Mouse (Mus musculus) forebrain, embryonic 14.5 days (tissue): Measurements from ENCODE around the gene Nek1. TPM values are rescaled to one million over a fixed set of nuclear protein-coding genes. Genes with fewer than 3 reads are reported as not detected.

ENCODE experiments used
- ATAC-seq: fragments of 200-750 bp; cut with Nextera tagmentation; 2 replicates; pipeline ENCODE4 v1.8.0; 2017; ENCODE audit warnings: mild to moderate bottlenecking, moderate library complexity
- DNase-seq: peaks from one replicate; pipeline ENCODE4 v3.0.0-alpha.2; 2015; ENCODE audit warnings: low spot score
- H3K27ac ChIP-seq: fragments of 300-500 bp; sonication (generic); 2 replicates; pipeline ENCODE4 v1.5.1; 2014; ENCODE audit warnings: low read depth, mild to moderate bottlenecking, control low read depth, low read length, moderate library complexity
- H3K27me3 ChIP-seq: fragments of 300-500 bp; sonication (generic); replicated peaks from 2 replicates; pipeline ENCODE4 v1.6.1; 2014; ENCODE audit warnings: low read length, control low read depth, mixed read lengths; ENCODE audit not compliant: control insufficient read depth, insufficient read depth
- H3K36me3 ChIP-seq: fragments of 300-500 bp; sonication (generic); 2 replicates; pipeline ENCODE4 v1.6.1; 2014; ENCODE audit warnings: low read length, control low read depth; ENCODE audit not compliant: control insufficient read depth, insufficient read depth
- H3K4me1 ChIP-seq: fragments of 300-500 bp; sonication (generic); 2 replicates; pipeline ENCODE4 v1.6.1; 2014; ENCODE audit warnings: antibody characterized with exemption, low read length, control low read depth; ENCODE audit not compliant: control insufficient read depth, insufficient read depth
- H3K4me2 ChIP-seq: fragments of 300-500 bp; sonication (generic); 2 replicates; pipeline ENCODE4 v1.6.1; 2014; ENCODE audit warnings: mild to moderate bottlenecking, control low read depth, low read length
- H3K4me3 ChIP-seq: fragments of 300-500 bp; sonication (generic); 2 replicates; pipeline ENCODE4 v1.5.1; 2014; ENCODE audit warnings: low read depth, low read length, control low read depth
- H3K9ac ChIP-seq: fragments of 300-500 bp; sonication (generic); 2 replicates; pipeline ENCODE4 v1.6.1; 2014; ENCODE audit warnings: mild to moderate bottlenecking, low read length, control low read depth, moderate library complexity
- H3K9me3 ChIP-seq: fragments of 300-500 bp; sonication (generic); replicated peaks from 2 replicates; pipeline ENCODE4 v1.6.1; 2016; ENCODE audit warnings: low read length, control low read depth, mixed read lengths; ENCODE audit not compliant: control insufficient read depth
- WGBS: fragments of 180-500 bp; shearing (Covaris S2); extraction: QIAGEN DNeasy Blood & Tissue Kit; methylation state at CpG from one replicate; pipeline ENCODE4 v1.1.7; 2014; 5-methylcytosine and 5-hydroxymethylcytosine counted together
- polyA plus RNA-seq: library from polyadenylated mRNA; unstranded; fragments of >200 nt; fragmentation: Nextera tagmentation; extraction: Ambion mirVana; gene quantifications from 2 replicates; pipeline ENCODE4 v1.2.1, GENCODE M21; 2014

The Nek1 gene
- 19.9 and 25.2 TPM in 2 replicates for polyA plus RNA-seq

GRCm38 (mm10) chr8:60992910-60993638, at the start of gene Nek1:
TSS of gene Nek1 (plus strand) at chr8:60993195.
- H3K4me3 ChIP-seq: peak within 1 kb of the TSS; percentile 87
- no peaks in the 10 kb centered on the region for H3K36me3 ChIP-seq
- H3K9me3 ChIP-seq: no peaks in the 10 kb centered on the region
- H3K4me2 ChIP-seq: peak within 1 kb of the TSS; percentile 62
- H3K9ac ChIP-seq: peak within 1 kb of the TSS; percentile 79
- H3K27ac ChIP-seq: peak within 1 kb of the TSS; percentile 84
- DNase-seq: peak; percentile 98
- WGBS: under 1% methylated on average over 56 of the region's 57 CpGs
- ATAC-seq: peak; percentile 96
- H3K27me3 ChIP-seq: no peaks in the 10 kb centered on the region
- H3K4me1 ChIP-seq: peaks cover 5% of the 10 kb centered on the region; the same call in 1 of the 2 replicates

DNA sequence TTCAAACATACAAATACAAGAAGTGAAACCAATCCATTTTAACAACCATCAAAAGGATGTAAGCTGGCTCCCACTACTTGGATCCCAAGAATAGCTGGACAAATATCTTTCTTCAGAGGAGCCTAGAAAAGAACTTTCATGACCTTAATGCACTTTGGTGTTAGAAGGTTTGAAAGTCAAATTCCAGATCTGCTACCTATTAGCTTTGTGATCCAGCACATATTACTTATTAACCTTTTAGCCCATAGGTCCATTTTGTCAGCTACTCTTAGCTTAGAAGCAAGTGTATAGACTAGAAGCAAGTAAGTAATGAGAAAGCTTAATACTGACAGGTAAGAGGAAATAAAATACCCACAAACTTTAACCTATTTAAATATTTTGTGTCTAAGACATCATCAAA, 45.5 kb upstream of the Nek1 start:
- ATAC-seq: no peak
- Histone ChIP-seq H3K4me1 (peaks cover 9% of the 10 kb centered on the region), H3K9me3 (no peaks in the 10 kb centered on the region), H3K9ac (no peak overlapping the region), H3K27me3 (no peaks in the 10 kb centered on the region), H3K36me3 (no peaks in the 10 kb centered on the region), H3K4me3 (no peak overlapping the region), H3K27ac (no peak overlapping the region), H3K4me2 (no peak overlapping the region)
- DNase-seq: no peak

- Histone ChIP-seq H3K9me3 (no peaks in the 10 kb centered on the region), H3K36me3 (no peaks in the 10 kb centered on the region), H3K4me1 (peaks cover 14% of the 10 kb centered on the region), H3K27me3 (no peaks in the 10 kb centered on the region), H3K9ac (no peak overlapping the region), H3K4me2 (no peak overlapping the region), H3K27ac (no peak overlapping the region), H3K4me3 (no peak overlapping the region)
- no peak for DNase-seq
- ATAC-seq: no peak
- 59% methylated on average over 4 of the region's 4 CpGs for WGBS
These were observed 43.1 kb upstream of the Nek1 start for GRCm38 (mm10) chr8:60949859-60950258.

GRCm38 (mm10) chr8:60951271-60951670, 41.7 kb upstream of the Nek1 start:
- DNase-seq (no peak), ATAC-seq (no peak)
- Histone ChIP-seq H3K27me3 (no peaks in the 10 kb centered on the region), H3K4me1 (peaks cover 14% of the 10 kb centered on the region), H3K27ac (no peak overlapping the region), H3K4me2 (no peak overlapping the region), H3K4me3 (no peak overlapping the region), H3K9ac (no peak overlapping the region), H3K36me3 (no peaks in the 10 kb centered on the region), H3K9me3 (no peaks in the 10 kb centered on the region)
- 48% methylated on average over 4 of the region's 4 CpGs for WGBS

DNA sequence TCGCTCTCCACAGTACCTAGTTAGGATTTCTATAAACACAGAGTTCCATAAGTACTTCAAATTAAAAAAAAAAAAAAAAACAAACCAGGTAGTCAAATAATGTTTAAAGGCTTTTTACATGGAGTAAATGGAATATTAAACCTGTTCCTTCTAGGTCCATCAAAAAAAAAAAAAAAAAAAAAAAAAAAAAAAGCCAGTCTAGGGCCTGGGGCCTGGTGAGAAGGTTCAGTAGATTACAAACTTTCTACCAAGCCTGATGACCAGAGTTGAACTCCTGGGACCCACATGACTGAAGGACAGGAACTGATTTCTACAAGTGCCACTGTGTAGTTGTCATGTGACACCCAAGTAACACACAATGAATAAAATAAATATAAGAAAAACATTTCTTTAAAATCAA, 41.2 kb upstream of the Nek1 start:
- WGBS: 100% methylated on average over 1 of the region's 1 CpGs

GRCm38 (mm10) chr8:60952803-60953202, 40.2 kb upstream of the Nek1 start:
- DNase-seq (no peak), ATAC-seq (no peak)
- 32% methylated on average over 5 of the region's 5 CpGs for WGBS
- Histone ChIP-seq H3K4me3 (0 out of 2 replicates have a peak overlapping the region, but pooled peaks have one; percentile 1), H3K27ac (no peak overlapping the region), H3K36me3 (no peaks in the 10 kb centered on the region), H3K4me1 (peaks cover 14% of the 10 kb centered on the region), H3K4me2 (peak overlapping the region; percentile 41), H3K9me3 (no peaks in the 10 kb centered on the region), H3K27me3 (no peaks in the 10 kb centered on the region), H3K9ac (no peak overlapping the region)

More for the DNA sequence above, 41.2 kb upstream of the Nek1 start:
- H3K4me3 ChIP-seq: no peak overlapping the region
- H3K36me3 ChIP-seq: no peaks in the 10 kb centered on the region
- H3K4me1 ChIP-seq: peaks cover 14% of the 10 kb centered on the region
- no peaks in the 10 kb centered on the region for H3K9me3 ChIP-seq
- no peak for DNase-seq
- H3K27ac ChIP-seq: no peak overlapping the region
- no peaks in the 10 kb centered on the region for H3K27me3 ChIP-seq
- no peak for ATAC-seq
- H3K9ac ChIP-seq: no peak overlapping the region
- no peak overlapping the region for H3K4me2 ChIP-seq

- peak overlapping the region; percentile 92 for H3K27ac ChIP-seq
- peak overlapping the region; percentile 43 for H3K4me3 ChIP-seq
- H3K4me1 ChIP-seq: peaks cover 14% of the 10 kb centered on the region
- H3K9ac ChIP-seq: peak overlapping the region; percentile 63
- peak overlapping the region; percentile 54 for H3K4me2 ChIP-seq
- no peaks in the 10 kb centered on the region for H3K27me3 ChIP-seq
- under 1% methylated on average over 15 of the region's 15 CpGs for WGBS
- DNase-seq: peak; percentile 97
- no peaks in the 10 kb centered on the region for H3K9me3 ChIP-seq
- H3K36me3 ChIP-seq: no peaks in the 10 kb centered on the region
- ATAC-seq: peak; percentile 98
These were observed 38.5 kb upstream of the Nek1 start for GRCm38 (mm10) chr8:60954281-60955014.

GRCm38 (mm10) chr8:60956847-60957246, 36.1 kb upstream of the Nek1 start:
- no peak for ATAC-seq
- no peak for DNase-seq
- H3K4me1 ChIP-seq: peaks cover 9% of the 10 kb centered on the region
- H3K4me3 ChIP-seq: no peak overlapping the region
- 97% methylated on average over 7 of the region's 7 CpGs for WGBS
- no peaks in the 10 kb centered on the region for H3K36me3 ChIP-seq
- no peak overlapping the region for H3K27ac ChIP-seq
- H3K9me3 ChIP-seq: no peaks in the 10 kb centered on the region
- H3K4me2 ChIP-seq: no peak overlapping the region
- H3K27me3 ChIP-seq: no peaks in the 10 kb centered on the region
- H3K9ac ChIP-seq: no peak overlapping the region

- no peak overlapping the region for H3K4me2 ChIP-seq
- ATAC-seq: no peak
- H3K27me3 ChIP-seq: no peaks in the 10 kb centered on the region
- no peaks in the 10 kb centered on the region for H3K4me1 ChIP-seq
- DNase-seq: no peak
- no peak overlapping the region for H3K9ac ChIP-seq
- no peak overlapping the region for H3K27ac ChIP-seq
- no peaks in the 10 kb centered on the region for H3K36me3 ChIP-seq
- no peaks in the 10 kb centered on the region for H3K9me3 ChIP-seq
- 85% methylated on average over 3 of the region's 3 CpGs for WGBS
- no peak overlapping the region for H3K4me3 ChIP-seq
These were observed 30.2 kb upstream of the Nek1 start for GRCm38 (mm10) chr8:60962763-60963162.
